Mouse (Mus musculus) kidney, postnatal 36 days (tissue): ENCODE measurements around the gene Ccdc88b.
A peak's percentile ranks its signal among the peaks of the same experiment; 100 is the strongest.

Experiments used
- DNase-seq, 2 experiments: peaks; one replicate each; pipeline ENCODE4 v3.0.0; 2021 to 2022; ENCODE audit warnings: mixed read lengths in 2 of 2

The Ccdc88b gene

DNA sequence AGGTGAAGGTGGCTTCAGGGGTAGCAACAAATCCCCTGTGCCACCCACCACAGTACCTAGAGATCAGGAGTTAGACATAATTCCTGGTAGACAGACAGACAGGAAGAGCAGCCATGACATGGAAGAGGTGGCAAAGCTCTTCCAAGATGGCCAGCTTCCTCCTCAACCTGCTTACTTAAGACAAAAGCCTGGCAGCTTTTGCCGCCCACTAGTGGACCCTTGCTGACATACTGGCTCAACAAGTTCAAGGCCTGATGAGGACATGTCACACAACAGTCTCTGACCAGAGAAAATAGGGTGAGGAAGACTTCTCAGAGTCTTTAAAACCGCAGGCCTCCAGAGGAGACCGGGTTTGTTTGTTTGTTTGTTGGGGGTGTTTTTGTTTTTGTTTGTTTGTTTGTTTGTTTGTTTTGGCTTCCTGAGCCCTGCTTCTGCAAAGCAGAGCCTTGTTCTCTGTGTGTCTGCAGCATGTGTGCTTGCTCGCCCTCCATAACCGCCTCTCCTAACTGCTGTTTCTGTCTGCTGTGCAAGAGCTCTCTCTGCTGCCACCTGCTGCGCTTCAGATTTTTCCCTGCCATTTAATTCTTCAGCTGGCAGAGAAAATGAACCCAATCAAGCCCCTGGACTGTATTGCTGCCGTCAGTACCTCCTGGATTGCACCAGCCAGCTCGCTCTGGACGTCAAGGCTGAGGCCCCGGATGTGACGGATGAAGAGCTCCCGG is 1.6 kb downstream of the Ccdc88b start:
- peak; percentile 64 to 85 for DNase-seq

GRCm38 (mm10) chr19:6855225-6856031 is 2.6 kb downstream of the Ccdc88b start:
- peak in 1 of 2 experiments; percentile 70 for DNase-seq

- DNase-seq = no peak
Observed at GRCm38 (mm10) chr19:6854658-6855057, 3.4 kb downstream of the Ccdc88b start.

DNA sequence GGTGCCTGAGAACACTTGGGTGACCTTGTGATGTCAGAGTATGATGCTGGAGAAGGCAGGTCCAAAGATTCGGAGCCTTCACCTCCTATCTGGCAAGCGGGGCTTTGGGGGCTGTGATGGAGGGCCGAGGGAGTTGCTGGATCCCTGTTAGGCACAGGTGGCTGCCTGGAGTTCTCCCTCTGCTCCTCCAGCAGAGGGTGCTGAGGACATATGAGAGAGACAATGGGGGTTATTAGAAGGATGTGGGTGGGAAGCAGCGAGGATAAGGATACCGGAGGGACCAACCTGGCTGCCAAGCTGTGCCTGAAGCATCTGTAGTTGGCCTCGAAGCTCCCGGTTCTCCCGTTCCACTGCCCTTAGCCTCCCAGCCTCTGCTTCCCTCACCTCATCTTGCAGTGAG is 4.1 kb downstream of the Ccdc88b start:
- DNase-seq = no peak

GRCm38 (mm10) chr19:6852393-6853305 is 5.4 kb downstream of the Ccdc88b start:
- no peak for DNase-seq

DNA sequence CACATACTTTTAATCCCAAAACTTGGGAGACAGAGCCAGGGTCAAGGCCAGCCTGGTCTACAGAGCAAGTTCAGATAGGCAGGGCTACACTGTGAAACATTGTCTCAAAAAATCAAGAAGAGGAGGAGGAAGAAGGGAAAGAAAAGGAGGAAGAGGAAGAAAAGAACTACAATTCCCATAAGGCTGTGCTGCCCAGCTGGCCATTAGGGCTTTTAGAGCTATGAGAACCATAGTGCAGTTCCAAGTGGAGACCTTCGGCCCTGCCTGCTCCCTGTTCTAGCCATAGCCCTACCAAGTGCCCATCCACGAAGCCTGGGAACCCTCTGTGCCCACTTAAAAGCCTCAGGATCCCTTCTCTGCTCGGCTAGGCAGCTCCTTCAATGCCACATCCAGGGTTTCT is 6.5 kb downstream of the Ccdc88b start:
- DNase-seq = no peak

DNA sequence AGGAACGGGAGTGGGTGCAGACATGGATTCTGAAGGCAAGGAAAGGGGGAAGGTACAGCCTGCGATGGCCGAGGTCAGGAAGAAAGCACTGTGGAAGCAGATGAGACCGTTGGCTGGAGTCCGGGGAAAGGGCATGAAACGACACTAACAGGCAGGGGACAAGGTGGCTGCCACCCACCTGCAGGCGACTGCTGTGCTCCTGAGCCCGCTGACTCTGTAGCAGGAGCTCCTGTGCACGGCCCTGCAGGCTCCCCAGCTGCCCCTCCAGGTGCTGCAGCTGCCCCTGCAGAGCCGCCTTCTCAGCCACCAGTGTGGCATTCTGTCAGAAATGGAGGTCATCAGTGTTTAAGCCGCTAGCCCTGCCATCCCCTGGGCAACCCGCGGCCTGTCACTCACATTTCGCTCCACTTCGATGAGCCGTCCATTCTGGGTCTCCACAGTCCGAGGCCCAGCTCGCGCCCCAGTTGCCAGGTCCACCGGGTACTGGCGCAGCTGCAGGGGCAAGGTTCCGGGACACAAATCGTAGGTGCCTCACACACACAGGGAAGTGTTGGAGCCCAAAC is 8.4 kb downstream of the Ccdc88b start:
- no peak for DNase-seq

DNA sequence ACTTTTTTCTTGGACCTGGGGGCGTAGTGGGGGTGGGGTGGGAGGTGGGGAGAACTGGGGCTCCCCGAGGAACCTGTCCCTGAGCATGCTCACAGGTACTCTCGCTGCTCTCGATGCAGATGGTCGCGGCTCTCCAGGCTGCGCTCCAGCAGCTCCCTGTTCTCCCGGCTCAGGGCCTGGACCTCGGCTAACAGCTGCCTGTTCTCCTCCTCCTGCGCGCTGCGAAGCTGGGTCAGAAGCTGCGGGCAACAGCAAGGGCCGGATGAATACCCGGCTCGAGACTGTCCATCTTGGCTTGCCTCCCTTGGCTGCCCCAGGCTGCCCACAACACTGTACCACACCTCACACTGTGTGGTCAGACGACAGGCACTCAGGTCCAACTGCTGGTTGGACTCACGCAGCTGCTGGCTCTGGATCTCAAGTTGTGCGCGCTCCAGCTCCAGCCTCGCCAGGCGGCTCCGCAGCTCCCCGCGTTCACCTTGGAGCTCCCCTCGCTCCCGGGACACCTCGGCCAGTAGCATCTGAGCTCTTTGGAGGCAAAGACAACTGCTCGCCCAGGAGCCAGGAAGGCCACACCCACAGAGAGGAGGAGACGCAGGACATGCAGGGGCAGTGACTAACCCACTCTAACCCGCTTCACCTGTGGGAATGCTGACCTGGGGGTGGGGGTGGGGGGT is 10.0 kb downstream of the Ccdc88b start:
- DNase-seq = peak in 1 of 2 experiments; percentile 55

DNA sequence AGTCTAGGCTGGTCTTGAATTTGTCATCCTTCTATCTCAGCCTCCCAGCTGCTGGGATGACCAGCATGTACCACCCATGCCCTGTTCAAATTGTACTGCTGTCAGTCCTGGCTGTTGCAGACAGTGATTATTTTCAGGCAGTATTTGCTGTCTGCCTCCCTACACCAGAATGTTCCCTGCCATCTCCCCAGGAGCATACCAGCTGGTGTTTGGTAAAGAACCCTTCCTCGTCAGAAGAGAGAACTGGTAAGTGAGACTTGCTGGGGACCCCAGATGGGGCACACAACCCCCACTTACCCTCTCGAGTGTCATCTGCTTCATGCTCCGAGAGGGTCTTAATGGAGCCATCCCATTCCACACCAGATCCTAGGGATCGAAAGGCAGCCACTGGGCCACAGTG is 12.0 kb downstream of the Ccdc88b start:
- no peak for DNase-seq

DNA sequence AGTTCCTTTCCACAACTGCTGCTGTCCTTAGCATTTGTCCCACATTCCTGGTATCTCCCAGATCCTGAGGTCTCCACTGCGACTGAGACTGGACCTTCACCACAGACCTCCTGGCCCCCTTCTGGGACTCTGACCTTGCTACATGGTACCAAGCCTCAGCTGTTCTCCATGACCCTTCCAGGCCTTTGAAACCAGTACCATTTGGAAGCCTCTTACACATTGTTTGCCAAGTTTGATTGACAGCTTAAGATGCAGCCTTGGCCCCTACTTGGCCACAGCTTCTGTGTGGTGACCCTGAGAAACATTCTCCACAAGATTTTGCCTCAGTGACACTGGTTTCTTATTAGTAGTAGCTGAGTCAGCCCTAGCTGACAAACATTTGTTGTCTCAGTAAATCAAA is 15.7 kb downstream of the Ccdc88b start:
- DNase-seq = no peak

DNA sequence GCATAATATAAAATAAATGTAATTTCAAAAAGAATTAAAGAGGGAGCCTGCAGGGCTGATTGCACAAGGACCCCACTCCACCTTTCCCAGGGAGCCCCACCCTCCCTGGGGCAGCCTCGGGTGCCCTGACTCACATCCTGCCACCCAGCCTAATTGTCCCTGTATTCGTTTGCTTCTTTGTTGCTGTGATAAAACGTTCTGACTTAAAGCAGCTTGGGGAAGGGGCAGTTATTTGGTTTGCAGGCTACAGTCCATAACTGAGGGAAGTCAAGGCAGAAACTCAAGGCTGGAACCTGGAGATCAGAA is 16.8 kb downstream of the Ccdc88b start:
- no peak for DNase-seq

GRCm38 (mm10) chr19:6840475-6841291 is 17.3 kb downstream of the Ccdc88b start, which contains the start of gene Rps6ka4:
Rps6ka4 (minus strand) TSS chr19:6840636.
- peak; percentile 70 to 89 for DNase-seq

- peak; percentile 33 to 73 for DNase-seq
Observed at GRCm38 (mm10) chr19:6839615-6840474, 18.2 kb downstream of the Ccdc88b start.

DNA sequence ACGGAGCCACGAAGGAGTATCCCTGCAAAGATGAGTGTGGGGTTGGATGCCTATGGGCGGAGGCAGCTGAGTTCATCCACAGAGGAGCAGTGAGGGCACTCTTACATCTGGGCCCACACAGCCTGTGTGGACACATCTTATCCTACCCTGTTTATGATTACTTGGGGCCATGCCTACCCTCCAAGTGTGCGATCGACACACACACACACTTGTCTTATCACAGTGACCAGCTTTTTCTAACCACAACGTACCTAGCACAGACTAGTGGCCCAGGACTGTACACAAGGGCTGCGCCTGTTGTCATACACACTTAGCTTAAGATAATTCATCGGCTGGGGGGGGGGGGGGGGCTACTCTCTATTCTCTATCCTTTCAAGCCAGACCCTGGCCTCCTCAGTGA is 25.6 kb downstream of the Ccdc88b start:
- DNase-seq = no peak

- no peak for DNase-seq
Observed at GRCm38 (mm10) chr19:6831331-6831730, 26.7 kb downstream of the Ccdc88b start.

DNA sequence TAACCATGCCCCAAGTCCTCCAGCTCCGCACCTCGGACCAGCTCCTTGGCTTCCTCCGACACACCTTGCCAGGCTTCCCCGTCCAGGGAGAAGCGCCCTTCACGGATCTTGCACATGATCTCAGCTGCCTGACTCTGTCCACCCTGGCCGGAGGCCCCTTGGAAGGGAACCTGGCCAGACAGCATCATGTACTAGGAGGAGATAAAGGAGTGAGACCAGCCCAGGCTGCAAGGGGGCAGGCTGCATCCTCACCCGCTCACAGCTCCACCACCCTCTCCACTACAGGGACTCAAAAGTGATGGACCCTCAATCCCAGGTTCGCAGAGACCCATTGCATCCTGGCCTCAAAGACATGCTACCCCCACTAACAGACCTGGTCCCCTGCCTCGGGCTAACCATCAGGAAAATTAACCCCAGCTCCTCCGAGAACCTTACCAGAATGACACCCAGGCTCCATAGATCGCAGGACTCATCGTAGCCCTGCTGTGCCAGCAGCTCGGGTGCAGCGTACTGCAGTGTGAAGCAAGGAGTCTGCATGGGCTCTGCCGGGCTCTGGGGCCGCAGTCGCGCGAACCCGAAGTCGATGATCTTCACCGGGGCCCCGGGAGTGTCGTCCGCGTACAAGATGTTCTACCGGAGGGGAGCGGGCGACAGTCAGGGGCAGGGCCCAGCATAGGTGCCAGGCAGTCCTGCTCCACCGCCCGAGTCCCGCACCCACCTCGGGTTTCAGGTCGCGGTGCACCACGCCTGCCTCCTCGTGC is 27.3 kb downstream of the Ccdc88b start:
- DNase-seq = no peak

- no peak for DNase-seq
Observed at GRCm38 (mm10) chr19:6829870-6830555, 28.0 kb downstream of the Ccdc88b start.

DNA sequence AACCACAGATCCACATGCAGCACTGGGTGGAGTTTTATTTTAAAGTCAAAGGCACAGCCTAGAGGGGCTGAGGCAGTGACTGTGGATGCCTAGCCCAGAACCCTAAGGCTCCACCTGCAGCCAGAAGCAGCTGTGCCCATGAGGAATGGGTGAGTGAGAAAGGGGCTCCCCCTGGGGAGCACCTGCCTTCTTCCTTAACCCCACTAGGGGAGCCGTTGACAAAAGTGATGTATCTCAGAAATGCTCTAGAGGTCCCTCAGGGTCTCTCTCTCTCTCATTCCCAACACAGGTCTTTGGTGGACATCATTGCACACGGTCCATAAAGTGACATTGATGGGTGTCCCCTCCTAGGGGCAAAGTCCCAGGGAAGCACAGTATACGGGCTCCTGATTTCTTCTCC is 28.9 kb downstream of the Ccdc88b start:
- no peak for DNase-seq

DNA sequence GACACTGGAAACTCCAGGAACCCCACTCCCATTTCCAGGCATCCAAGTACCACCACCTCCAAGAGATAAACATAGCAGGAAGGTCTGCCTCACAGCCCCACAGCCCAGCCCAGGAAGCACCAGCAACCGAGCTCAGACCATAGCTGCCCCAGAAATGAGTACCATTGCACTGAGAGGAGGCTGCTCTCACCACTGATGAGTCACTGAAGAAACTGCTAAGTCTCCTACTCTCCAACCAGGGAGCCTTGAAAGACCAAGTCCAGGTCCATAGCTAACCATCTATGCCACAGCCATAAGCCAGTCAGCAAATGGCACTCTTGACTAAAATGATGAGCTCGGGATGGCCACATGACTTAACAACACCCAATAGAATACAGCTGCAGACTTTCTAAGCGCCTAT is 31.4 kb downstream of the Ccdc88b start:
- no peak for DNase-seq
